Mouse (Mus musculus) neural tube, embryonic 11.5 days (tissue): ENCODE measurements around the gene Ccdc105. TPM values are rescaled to one million over a fixed set of nuclear protein-coding genes. Genes with fewer than 3 reads are reported as not detected.

Experiments
- ATAC-seq: fragments of 200-750 bp; cut with Nextera tagmentation; 2 replicates; pipeline ENCODE4 v1.8.0; 2017; ENCODE audit warnings: moderate number of reproducible peaks, mild to moderate bottlenecking, moderate TSS enrichment, moderate library complexity; ENCODE audit not compliant: insufficient read depth, low FRiP score, low TSS enrichment
- DNase-seq: peaks from one replicate; pipeline ENCODE4 v3.0.0-alpha.2; 2015; ENCODE audit warnings: low spot score
- H3K27ac ChIP-seq: fragments of 300-500 bp; sonication (generic); 2 replicates; pipeline ENCODE4 v1.5.1; 2014; ENCODE audit warnings: low read depth, mild to moderate bottlenecking, low read length
- H3K27me3 ChIP-seq: fragments of 300-500 bp; sonication (generic); 2 replicates; pipeline ENCODE4 v1.6.1; 2014; ENCODE audit warnings: mild to moderate bottlenecking, low read length, mixed read lengths; ENCODE audit not compliant: control insufficient read depth, insufficient read depth
- H3K36me3 ChIP-seq: fragments of 300-500 bp; sonication (generic); 2 replicates; pipeline ENCODE4 v1.6.1; 2014; ENCODE audit warnings: mild to moderate bottlenecking, low read length, moderate library complexity, mixed read lengths; ENCODE audit not compliant: control insufficient read depth, insufficient read depth
- H3K4me1 ChIP-seq: fragments of 300-500 bp; sonication (generic); 2 replicates; pipeline ENCODE4 v1.6.1; 2014; ENCODE audit warnings: low read length, mixed read lengths; ENCODE audit not compliant: control insufficient read depth, insufficient read depth
- H3K4me2 ChIP-seq: fragments of 300-500 bp; sonication (generic); 2 replicates; pipeline ENCODE4 v1.6.1; 2014; ENCODE audit warnings: low read depth, mild to moderate bottlenecking, moderate library complexity
- H3K4me3 ChIP-seq: fragments of 300-500 bp; sonication (generic); 2 replicates; pipeline ENCODE4 v1.5.1; 2014; ENCODE audit warnings: low read depth, low read length
- H3K9ac ChIP-seq: fragments of 300-500 bp; sonication (generic); 2 replicates; pipeline ENCODE4 v1.6.1; 2014; ENCODE audit warnings: mild to moderate bottlenecking, low read length
- H3K9me3 ChIP-seq: fragments of 300-500 bp; sonication (generic); 2 replicates; pipeline ENCODE4 v1.6.1; 2016; ENCODE audit warnings: low read length; ENCODE audit not compliant: control insufficient read depth
- WGBS: fragments of 180-500 bp; shearing (Covaris S2); extraction: QIAGEN DNeasy Blood & Tissue Kit; methylation state at CpG from one replicate; pipeline ENCODE4 v1.1.7; 2014; 5-methylcytosine and 5-hydroxymethylcytosine counted together
- polyA plus RNA-seq: library from polyadenylated mRNA; unstranded; fragments of >200 nt; fragmentation: Nextera tagmentation; extraction: Ambion mirVana; gene quantifications from 2 replicates; pipeline ENCODE4 v1.2.1, GENCODE M21; 2014

The Ccdc105 gene
- polyA plus RNA-seq, 1 experiment from 2014 or later, result not detected

GRCm38 (mm10) chr10:78756021-78756420 lies 3.2 kb upstream of the Ccdc105 start:
- Histone ChIP-seq H3K27me3 (no peaks in the 10 kb centered on the region), H3K4me1 (peaks cover 2% of the 10 kb centered on the region; the same call in 1 of the 2 replicates), H3K4me2 (no peak overlapping the region), H3K4me3 (no peak overlapping the region), H3K9me3 (no peaks in the 10 kb centered on the region), H3K27ac (no peak overlapping the region), H3K36me3 (no peaks in the 10 kb centered on the region), H3K9ac (no peak overlapping the region)
- ATAC-seq (no peak), DNase-seq (peak; percentile 78)
- 34% methylated on average over 6 of the region's 6 CpGs for WGBS

DNA sequence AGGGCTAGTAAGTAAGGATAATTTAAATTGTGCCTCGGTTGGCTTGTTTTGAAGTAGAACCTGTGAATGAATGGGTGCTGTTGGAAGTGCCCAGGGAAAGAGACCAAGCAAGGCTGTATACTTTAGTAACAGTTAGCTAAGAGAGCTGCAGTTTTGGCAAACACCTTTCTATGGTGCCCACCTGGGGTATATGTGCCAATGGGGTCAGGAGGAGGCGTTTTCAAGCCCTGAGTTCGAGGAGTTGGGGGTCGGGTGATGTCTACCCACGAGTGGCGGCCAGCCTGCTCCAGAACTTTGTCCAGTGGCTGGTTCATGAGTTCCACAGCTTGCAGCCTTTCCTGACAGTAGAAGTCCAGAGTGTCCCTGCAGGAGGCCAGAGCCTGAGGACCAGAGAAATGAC lies 3.9 kb downstream of the Ccdc105 start:
- no peak overlapping the region for H3K27ac ChIP-seq
- no peaks in the 10 kb centered on the region for H3K27me3 ChIP-seq
- no peak overlapping the region for H3K9ac ChIP-seq
- H3K4me2 ChIP-seq, result no peak overlapping the region
- ATAC-seq (no peak), DNase-seq (no peak)
- peaks cover 2% of the 10 kb centered on the region; the same call in 1 of the 2 replicates for H3K4me1 ChIP-seq
- no peaks in the 10 kb centered on the region for H3K36me3 ChIP-seq
- WGBS, result 91% methylated on average over 6 of the region's 6 CpGs
- H3K9me3 ChIP-seq, result no peaks in the 10 kb centered on the region
- no peak overlapping the region for H3K4me3 ChIP-seq

- no peak overlapping the region for H3K4me3 ChIP-seq
Measured at GRCm38 (mm10) chr10:78748161-78748560, 4.7 kb downstream of the Ccdc105 start.

GRCm38 (mm10) chr10:78747035-78747721 lies 5.7 kb downstream of the Ccdc105 start:
- H3K27ac ChIP-seq, result no peak overlapping the region
- no peaks in the 10 kb centered on the region for H3K27me3 ChIP-seq
- H3K36me3 ChIP-seq, result no peaks in the 10 kb centered on the region
- peak overlapping the region; percentile 59 for H3K4me2 ChIP-seq
- H3K4me3 ChIP-seq, result peak overlapping the region; percentile 29
- peak; percentile 65 for DNase-seq
- ATAC-seq, result peak; percentile 68
- H3K4me1 ChIP-seq, result peaks cover 2% of the 10 kb centered on the region; the same call in 1 of the 2 replicates
- peak overlapping the region; percentile 18; the same call in 1 of the 2 replicates for H3K9ac ChIP-seq
- WGBS, result 2% methylated on average over 27 of the region's 27 CpGs
- H3K9me3 ChIP-seq, result no peaks in the 10 kb centered on the region

More at GRCm38 (mm10) chr10:78748161-78748560, 4.7 kb downstream of the Ccdc105 start:
- DNase-seq (no peak), ATAC-seq (no peak)
- H3K27me3 ChIP-seq, result no peaks in the 10 kb centered on the region
- H3K4me2 ChIP-seq, result no peak overlapping the region
- no peak overlapping the region for H3K27ac ChIP-seq
- H3K9me3 ChIP-seq, result no peaks in the 10 kb centered on the region
- no peaks in the 10 kb centered on the region for H3K36me3 ChIP-seq
- 86% methylated on average over 13 of the region's 13 CpGs for WGBS
- H3K9ac ChIP-seq, result no peak overlapping the region
- H3K4me1 ChIP-seq, result peaks cover 2% of the 10 kb centered on the region; the same call in 1 of the 2 replicates

DNA sequence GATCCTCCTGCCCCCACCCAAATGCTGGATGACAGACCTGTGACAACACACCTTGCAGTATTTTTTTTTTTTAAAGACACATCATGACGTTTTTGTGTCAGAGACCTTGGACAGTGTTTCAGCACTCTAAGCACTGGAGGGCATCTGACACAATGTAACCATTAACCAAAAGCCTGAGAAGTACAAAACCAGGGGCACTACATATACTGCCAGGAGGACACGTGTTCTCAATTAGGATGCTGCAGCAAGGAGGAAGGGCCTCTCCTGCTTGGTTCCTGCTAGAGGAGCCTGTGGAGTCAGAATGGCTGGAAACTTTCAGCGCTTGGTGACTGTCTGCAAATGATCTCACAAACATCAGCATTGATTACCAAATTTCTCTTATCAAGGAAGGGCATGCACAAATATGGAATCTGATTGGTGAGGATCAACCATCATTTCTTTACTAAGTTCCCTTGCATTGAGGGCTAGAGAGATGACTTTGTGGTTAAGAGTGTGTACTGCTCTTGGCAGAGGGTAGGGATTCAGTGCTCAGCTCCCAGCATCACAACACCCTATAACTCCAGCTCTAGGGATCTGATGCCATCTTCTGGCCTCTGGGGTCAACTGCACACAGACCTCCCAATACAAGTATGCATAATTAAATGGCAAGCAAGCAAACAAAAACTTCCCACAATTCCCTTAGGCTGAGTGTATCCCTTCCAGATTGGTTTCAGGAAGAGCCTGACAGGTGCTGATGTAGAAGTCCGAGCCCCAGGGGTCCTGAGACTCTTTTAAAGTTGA lies 7.2 kb downstream of the Ccdc105 start:
- Histone ChIP-seq H3K4me2 (no peak overlapping the region), H3K27ac (no peak overlapping the region), H3K9me3 (no peaks in the 10 kb centered on the region), H3K4me1 (no peaks in the 10 kb centered on the region), H3K4me3 (no peak overlapping the region), H3K27me3 (no peaks in the 10 kb centered on the region), H3K36me3 (no peaks in the 10 kb centered on the region), H3K9ac (no peak overlapping the region)
- no peak for DNase-seq
- WGBS, result 62% methylated on average over 4 of the region's 4 CpGs
- ATAC-seq, result no peak

DNA sequence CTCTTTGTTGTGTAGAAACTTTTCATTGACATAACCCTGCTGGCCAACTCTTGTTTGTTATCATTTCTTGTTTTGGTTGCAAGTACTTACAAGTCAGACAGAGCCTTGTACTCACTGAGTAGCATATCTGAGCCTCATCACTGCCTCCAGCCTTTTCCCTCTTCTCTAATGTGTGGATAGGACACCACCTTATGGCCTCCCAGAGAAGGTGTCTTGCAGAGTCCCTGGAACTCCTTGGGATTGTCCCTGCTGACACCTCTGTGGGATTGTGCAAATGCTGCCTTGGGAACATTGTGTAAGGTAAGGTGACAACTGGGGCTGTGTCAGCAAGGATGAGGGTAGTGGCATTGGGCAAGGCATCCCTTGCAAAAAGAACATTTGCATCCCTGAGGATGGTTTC lies 9.1 kb downstream of the Ccdc105 start:
- no peak overlapping the region for H3K9ac ChIP-seq
- no peaks in the 10 kb centered on the region for H3K36me3 ChIP-seq
- no peaks in the 10 kb centered on the region for H3K9me3 ChIP-seq
- H3K27ac ChIP-seq, result no peak overlapping the region
- ATAC-seq (no peak), DNase-seq (no peak)
- H3K4me2 ChIP-seq, result no peak overlapping the region
- H3K4me3 ChIP-seq, result no peak overlapping the region
- no peaks in the 10 kb centered on the region for H3K27me3 ChIP-seq
- H3K4me1 ChIP-seq, result no peaks in the 10 kb centered on the region

GRCm38 (mm10) chr10:78739821-78740220 lies 13.0 kb downstream of the Ccdc105 start:
- H3K27me3 ChIP-seq, result no peaks in the 10 kb centered on the region
- H3K9ac ChIP-seq, result no peak overlapping the region
- no peak for DNase-seq
- no peaks in the 10 kb centered on the region for H3K4me1 ChIP-seq
- WGBS, result 81% methylated on average over 4 of the region's 4 CpGs
- no peak overlapping the region for H3K27ac ChIP-seq
- H3K4me3 ChIP-seq, result no peak overlapping the region
- no peaks in the 10 kb centered on the region for H3K36me3 ChIP-seq
- no peaks in the 10 kb centered on the region for H3K9me3 ChIP-seq
- no peak for ATAC-seq
- no peak overlapping the region for H3K4me2 ChIP-seq

DNA sequence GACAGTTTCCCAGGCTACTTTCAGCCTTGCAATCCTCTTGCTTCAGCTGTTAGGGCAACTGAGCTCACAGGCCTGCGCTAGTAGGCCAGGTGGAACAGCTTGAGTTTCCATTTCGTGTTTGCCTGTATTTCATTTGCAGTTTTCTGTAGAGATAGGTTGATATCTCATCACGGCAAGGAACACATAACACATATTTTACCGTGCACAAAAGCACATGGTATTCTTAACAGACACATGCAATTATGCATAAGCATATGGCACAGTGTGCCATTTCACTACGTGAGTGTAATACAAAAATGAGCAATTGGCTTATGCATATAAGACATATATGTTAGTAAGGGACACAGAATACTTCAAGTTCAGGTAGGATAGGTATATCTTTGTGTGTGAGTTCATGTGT lies 25.0 kb downstream of the Ccdc105 start:
- H3K27ac ChIP-seq, result no peak overlapping the region
- no peaks in the 10 kb centered on the region for H3K4me1 ChIP-seq
- no peak overlapping the region for H3K9ac ChIP-seq
- WGBS, result 85% methylated on average over 5 of the region's 5 CpGs
- H3K36me3 ChIP-seq, result no peaks in the 10 kb centered on the region
- DNase-seq (no peak), ATAC-seq (no peak)
- no peak overlapping the region for H3K4me2 ChIP-seq
- H3K27me3 ChIP-seq, result no peaks in the 10 kb centered on the region
- no peak overlapping the region for H3K4me3 ChIP-seq
- H3K9me3 ChIP-seq, result no peaks in the 10 kb centered on the region

DNA sequence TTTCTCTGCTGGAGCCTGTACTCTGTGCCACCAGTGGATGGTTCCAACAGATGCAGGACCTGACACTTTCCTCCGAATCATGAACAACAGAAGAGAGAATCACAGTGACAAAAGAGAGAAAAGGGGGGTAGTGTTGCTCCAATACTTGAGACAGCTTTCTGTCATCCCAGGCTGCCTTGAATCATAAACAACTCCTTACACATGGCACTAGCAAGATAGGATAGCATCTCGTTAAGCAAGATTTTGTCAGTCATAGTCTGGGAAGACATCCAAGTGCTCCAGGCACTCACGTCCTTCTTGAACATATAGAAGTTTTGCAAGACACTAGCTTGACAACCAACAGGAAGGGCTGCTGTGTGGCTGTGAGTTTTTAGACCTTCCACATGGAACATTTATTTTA lies 25.8 kb downstream of the Ccdc105 start:
- no peaks in the 10 kb centered on the region for H3K36me3 ChIP-seq
- H3K9me3 ChIP-seq, result no peaks in the 10 kb centered on the region
- no peak overlapping the region for H3K4me3 ChIP-seq
- no peak overlapping the region for H3K4me2 ChIP-seq
- no peaks in the 10 kb centered on the region for H3K4me1 ChIP-seq
- DNase-seq (no peak), ATAC-seq (no peak)
- H3K9ac ChIP-seq, result no peak overlapping the region
- 82% methylated on average over 3 of the region's 3 CpGs for WGBS
- H3K27ac ChIP-seq, result no peak overlapping the region
- no peaks in the 10 kb centered on the region for H3K27me3 ChIP-seq
